Mouse (Mus musculus): ENCODE measurements around the gene Atxn2. TPM values are rescaled to one million over a fixed set of nuclear protein-coding genes. Genes with fewer than 3 reads are reported as not detected.

The Atxn2 gene
- polyA plus RNA-seq, 1 experiment from 2014 or later: 80.6 TPM

- Histone ChIP-seq H3K4me2 (peak overlapping the region; percentile 98), H3K4me1 (ENCODE audit: control insufficient read depth, insufficient read depth, low read length) (peaks cover 49% of the 10 kb centered on the region), H3K36me3 (ENCODE audit: control insufficient read depth, insufficient read depth, low read length) (no peaks in the 10 kb centered on the region), H3K9me3 (replicated peaks; ENCODE audit: control insufficient read depth, low read length) (no peaks in the 10 kb centered on the region), H3K9ac (ENCODE audit: low read depth, low read length) (peak overlapping the region; percentile 82), H3K27me3 (ENCODE audit: control insufficient read depth, insufficient read depth, low read length) (no peaks in the 10 kb centered on the region), H3K4me3 (ENCODE audit: low read depth, low read length) (peak overlapping the region; percentile 75), H3K27ac (ENCODE audit: low read depth, low read length) (peak overlapping the region; percentile 79)
- ATAC-seq (replicated peaks; ENCODE audit: insufficient number of reproducible peaks, low FRiP score, low TSS enrichment): no peak
- 20% methylated on average over 12 of the region's 12 CpGs for WGBS (ENCODE audit: insufficient replicate concordance)
These were observed 124.0 kb downstream of the Atxn2 start for GRCm38 (mm10) chr5:121834991-121835747.

- H3K9me3 ChIP-seq (replicated peaks; ENCODE audit: control insufficient read depth, low read length): no peaks in the 10 kb centered on the region
- no peaks in the 10 kb centered on the region for H3K36me3 ChIP-seq (ENCODE audit: control insufficient read depth, insufficient read depth, low read length)
- peaks cover 49% of the 10 kb centered on the region for H3K4me1 ChIP-seq (ENCODE audit: control insufficient read depth, insufficient read depth, low read length)
- H3K27me3 ChIP-seq (ENCODE audit: control insufficient read depth, insufficient read depth, low read length): no peaks in the 10 kb centered on the region
- H3K27ac ChIP-seq (ENCODE audit: low read depth, low read length): peak overlapping the region; percentile 79
- WGBS (ENCODE audit: insufficient replicate concordance): under 1% methylated on average over 46 of the region's 51 CpGs
- H3K4me2 ChIP-seq: peak overlapping the region; percentile 98
- peak overlapping the region; percentile 75 for H3K4me3 ChIP-seq (ENCODE audit: low read depth, low read length)
- peak overlapping the region; percentile 82 for H3K9ac ChIP-seq (ENCODE audit: low read depth, low read length)
- ATAC-seq (replicated peaks; ENCODE audit: insufficient number of reproducible peaks, low FRiP score, low TSS enrichment): no peak
These were observed 125.0 kb downstream of the Atxn2 start for GRCm38 (mm10) chr5:121835949-121836691.

GRCm38 (mm10) chr5:121836692-121837415, 125.7 kb downstream of the Atxn2 start:
- peak overlapping the region; percentile 87 for H3K27ac ChIP-seq (ENCODE audit: low read depth, low read length)
- no peaks in the 10 kb centered on the region for H3K9me3 ChIP-seq (replicated peaks; ENCODE audit: control insufficient read depth, low read length)
- peak overlapping the region; percentile 98 for H3K4me2 ChIP-seq
- no peaks in the 10 kb centered on the region for H3K27me3 ChIP-seq (ENCODE audit: control insufficient read depth, insufficient read depth, low read length)
- H3K4me3 ChIP-seq (ENCODE audit: low read depth, low read length): peak overlapping the region; percentile 75
- peak overlapping the region; percentile 82 for H3K9ac ChIP-seq (ENCODE audit: low read depth, low read length)
- peak; percentile 81 for ATAC-seq (replicated peaks; ENCODE audit: insufficient number of reproducible peaks, low FRiP score, low TSS enrichment)
- under 1% methylated on average over 64 of the region's 77 CpGs for WGBS (ENCODE audit: insufficient replicate concordance)
- no peaks in the 10 kb centered on the region; the same call in 1 of the 2 replicates for H3K36me3 ChIP-seq (ENCODE audit: control insufficient read depth, insufficient read depth, low read length)
- H3K4me1 ChIP-seq (ENCODE audit: control insufficient read depth, insufficient read depth, low read length): peaks cover 49% of the 10 kb centered on the region

GRCm38 (mm10) chr5:121837441-121838340, 126.6 kb downstream of the Atxn2 start, which contains the start of gene Sh2b3:
Gene Sh2b3, minus strand, starts transcription at chr5:121837646.
- H3K4me1 ChIP-seq (ENCODE audit: control insufficient read depth, insufficient read depth, low read length): peaks cover 50% of the 10 kb centered on the region
- H3K36me3 ChIP-seq (ENCODE audit: control insufficient read depth, insufficient read depth, low read length): no peaks in the 10 kb centered on the region; the same call in 1 of the 2 replicates
- under 1% methylated on average over 35 of the region's 35 CpGs for WGBS (ENCODE audit: insufficient replicate concordance)
- peak within 1 kb of the TSS; percentile 98 for H3K4me2 ChIP-seq
- no peaks in the 10 kb centered on the region for H3K27me3 ChIP-seq (ENCODE audit: control insufficient read depth, insufficient read depth, low read length)
- peak; percentile 16; the same call in 1 of the 2 replicates for ATAC-seq (replicated peaks; ENCODE audit: insufficient number of reproducible peaks, low FRiP score, low TSS enrichment)
- H3K9ac ChIP-seq (ENCODE audit: low read depth, low read length): peak within 1 kb of the TSS; percentile 82
- peak within 1 kb of the TSS; percentile 87 for H3K27ac ChIP-seq (ENCODE audit: low read depth, low read length)
- peak within 1 kb of the TSS; percentile 75 for H3K4me3 ChIP-seq (ENCODE audit: low read depth, low read length)
- no peaks in the 10 kb centered on the region for H3K9me3 ChIP-seq (replicated peaks; ENCODE audit: control insufficient read depth, low read length)

GRCm38 (mm10) chr5:121838341-121839127, 127.4 kb downstream of the Atxn2 start:
- no peak for ATAC-seq (replicated peaks; ENCODE audit: insufficient number of reproducible peaks, low FRiP score, low TSS enrichment)
- Histone ChIP-seq H3K4me3 (ENCODE audit: low read depth, low read length) (peak overlapping the region; percentile 75), H3K4me1 (ENCODE audit: control insufficient read depth, insufficient read depth, low read length) (peaks cover 49% of the 10 kb centered on the region), H3K27me3 (ENCODE audit: control insufficient read depth, insufficient read depth, low read length) (peaks cover 5% of the 10 kb centered on the region), H3K27ac (ENCODE audit: low read depth, low read length) (peak overlapping the region; percentile 87), H3K4me2 (peak overlapping the region; percentile 98), H3K9me3 (replicated peaks; ENCODE audit: control insufficient read depth, low read length) (no peaks in the 10 kb centered on the region), H3K36me3 (ENCODE audit: control insufficient read depth, insufficient read depth, low read length) (no peaks in the 10 kb centered on the region; the same call in 1 of the 2 replicates), H3K9ac (ENCODE audit: low read depth, low read length) (peak overlapping the region; percentile 59)
- under 1% methylated on average over 46 of the region's 46 CpGs for WGBS (ENCODE audit: insufficient replicate concordance)

- H3K4me3 ChIP-seq (ENCODE audit: low read depth, low read length): peak overlapping the region; percentile 75
- no peaks in the 10 kb centered on the region for H3K9me3 ChIP-seq (replicated peaks; ENCODE audit: control insufficient read depth, low read length)
- ATAC-seq (replicated peaks; ENCODE audit: insufficient number of reproducible peaks, low FRiP score, low TSS enrichment): no peak
- H3K27ac ChIP-seq (ENCODE audit: low read depth, low read length): peak overlapping the region; percentile 87; the same call in 1 of the 2 replicates
- no peaks in the 10 kb centered on the region; the same call in 1 of the 2 replicates for H3K36me3 ChIP-seq (ENCODE audit: control insufficient read depth, insufficient read depth, low read length)
- H3K4me1 ChIP-seq (ENCODE audit: control insufficient read depth, insufficient read depth, low read length): peaks cover 44% of the 10 kb centered on the region
- whole genome bisulfite sequencing (ENCODE audit: insufficient replicate concordance): 20% methylated on average over 7 of the region's 7 CpGs
- peaks cover 11% of the 10 kb centered on the region for H3K27me3 ChIP-seq (ENCODE audit: control insufficient read depth, insufficient read depth, low read length)
- H3K9ac ChIP-seq (ENCODE audit: low read depth, low read length): peak overlapping the region; percentile 59; the same call in 1 of the 2 replicates
- H3K4me2 ChIP-seq: peak overlapping the region; percentile 98
These were observed 128.0 kb downstream of the Atxn2 start for GRCm38 (mm10) chr5:121839128-121839473.

GRCm38 (mm10) chr5:121841516-121841915, 130.4 kb downstream of the Atxn2 start:
- H3K9me3 ChIP-seq (replicated peaks; ENCODE audit: control insufficient read depth, low read length): no peaks in the 10 kb centered on the region
- H3K9ac ChIP-seq (ENCODE audit: low read depth, low read length): no peak overlapping the region
- H3K36me3 ChIP-seq (ENCODE audit: control insufficient read depth, insufficient read depth, low read length): no peaks in the 10 kb centered on the region; the same call in 1 of the 2 replicates
- H3K27ac ChIP-seq (ENCODE audit: low read depth, low read length): no peak overlapping the region
- ATAC-seq (replicated peaks; ENCODE audit: insufficient number of reproducible peaks, low FRiP score, low TSS enrichment): no peak
- no peak overlapping the region for H3K4me2 ChIP-seq
- 91% methylated on average over 9 of the region's 9 CpGs for WGBS (ENCODE audit: insufficient replicate concordance)
- H3K27me3 ChIP-seq (ENCODE audit: control insufficient read depth, insufficient read depth, low read length): peaks cover 16% of the 10 kb centered on the region
- H3K4me1 ChIP-seq (ENCODE audit: control insufficient read depth, insufficient read depth, low read length): peaks cover 27% of the 10 kb centered on the region
- H3K4me3 ChIP-seq (ENCODE audit: low read depth, low read length): no peak overlapping the region
